Mouse (Mus musculus) spleen, postnatal 10 days (tissue): ENCODE data around the gene Gpx1.
"Not testable (repeated sequence)": the region's sequence is repeated elsewhere in the genome, so short reads cannot be mapped to it uniquely, and the experiment has no call there.

Experiments used
- DNase-seq, 2 experiments: peaks; one replicate each; pipeline ENCODE4 v3.0.0; 2021 to 2022; ENCODE audit warnings: low spot score in 2 of 2

Gene Gpx1

DNA sequence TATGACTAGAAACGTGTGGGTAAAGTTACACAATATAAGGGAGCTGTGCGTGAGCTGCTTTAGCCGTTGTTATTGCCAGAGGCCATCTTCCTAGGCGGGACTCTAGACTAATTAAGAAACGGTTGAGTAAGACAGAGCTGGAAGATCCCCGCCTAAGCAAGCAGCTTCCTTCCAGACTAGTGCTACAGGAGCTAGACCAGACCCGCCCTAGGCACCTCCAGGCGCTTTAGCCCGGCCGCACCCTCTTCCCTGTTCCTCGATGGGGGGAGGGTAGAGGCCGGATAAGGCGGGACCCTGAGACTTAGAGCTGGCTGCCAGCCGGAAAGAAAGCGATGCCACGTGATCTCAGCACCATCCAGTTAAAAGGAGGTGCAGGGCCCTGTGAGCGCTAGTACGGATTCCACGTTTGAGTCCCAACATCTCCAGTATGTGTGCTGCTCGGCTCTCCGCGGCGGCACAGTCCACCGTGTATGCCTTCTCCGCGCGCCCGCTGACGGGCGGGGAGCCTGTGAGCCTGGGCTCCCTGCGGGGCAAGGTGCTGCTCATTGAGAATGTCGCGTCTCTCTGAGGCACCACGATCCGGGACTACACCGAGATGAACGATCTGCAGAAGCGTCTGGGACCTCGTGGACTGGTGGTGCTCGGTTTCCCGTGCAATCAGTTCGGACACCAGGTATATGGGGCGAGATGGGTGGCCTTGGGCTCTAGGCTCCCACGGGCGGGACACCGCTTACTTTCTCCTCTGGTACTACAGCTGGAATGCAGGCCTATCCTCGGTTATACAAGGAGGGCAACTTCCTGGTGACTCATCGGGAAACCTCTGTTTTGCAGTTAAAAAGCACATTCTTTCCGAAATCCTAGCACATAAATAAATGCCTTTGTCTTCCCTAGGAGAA is at the start of gene Gpx1:
TSS of gene Gpx1 (plus strand) at position 18 of the 896 bp plus-strand sequence.
- peak; percentile 89 to 94 for DNase-seq

DNA sequence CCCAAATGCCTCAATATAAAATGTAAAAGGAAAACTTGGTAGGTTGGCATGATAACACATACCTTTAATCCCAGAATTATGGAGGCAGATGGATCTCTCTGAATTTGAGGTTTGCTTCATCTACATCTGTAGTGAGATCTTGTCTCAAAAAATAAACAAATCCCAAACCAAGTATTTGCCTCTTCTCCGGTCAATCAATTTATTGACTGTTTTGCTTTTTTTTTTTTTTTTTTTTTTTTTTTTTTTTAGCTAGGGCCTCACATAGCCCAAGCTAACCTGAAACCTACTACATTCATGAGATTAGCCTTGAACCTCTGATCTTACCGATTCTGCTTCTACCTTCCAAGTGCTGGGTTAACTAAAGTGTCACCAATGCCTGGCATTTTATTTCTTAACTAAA is 49.4 kb upstream of the Gpx1 start:
- no peak for DNase-seq

DNA sequence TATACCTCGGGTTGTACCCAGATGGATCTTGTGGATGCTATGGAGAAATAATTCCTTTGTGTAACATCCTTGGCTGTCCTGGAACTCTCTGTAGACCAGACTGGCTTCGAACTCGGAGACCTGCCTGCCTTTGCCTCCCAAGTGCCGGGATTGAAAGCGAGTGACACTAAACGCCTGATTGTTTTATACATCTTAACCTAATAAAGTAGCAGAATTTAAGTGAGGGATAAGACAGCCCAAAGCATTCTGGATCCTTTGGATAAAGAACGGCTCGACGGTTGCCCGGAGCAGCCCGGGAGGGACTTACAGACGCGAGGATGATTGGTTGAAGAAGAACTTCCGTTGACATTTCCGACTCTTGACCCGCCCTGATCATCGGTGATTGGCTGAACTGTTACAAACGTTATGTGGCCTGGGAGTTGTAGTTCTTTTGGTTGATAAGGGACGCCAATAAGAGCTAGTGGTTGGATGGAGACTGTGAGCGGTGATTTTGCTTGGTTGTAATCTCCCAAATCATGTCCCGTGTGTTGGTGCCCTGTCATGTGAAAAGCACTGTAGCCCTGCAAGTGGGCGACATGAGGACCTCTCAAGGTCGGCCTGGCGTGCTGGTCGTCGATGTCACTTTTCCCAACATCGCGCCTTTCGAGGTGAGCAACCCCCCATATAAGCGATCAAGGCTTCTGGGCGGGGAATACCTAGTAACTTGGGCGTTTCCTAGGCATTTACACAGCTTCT is 48.5 kb upstream of the Gpx1 start, which contains the start of gene Nicn1:
TSS of gene Nicn1 (plus strand) at position 414 of the 735 bp plus-strand sequence.
- DNase-seq, result peak; percentile 70 to 91

DNA sequence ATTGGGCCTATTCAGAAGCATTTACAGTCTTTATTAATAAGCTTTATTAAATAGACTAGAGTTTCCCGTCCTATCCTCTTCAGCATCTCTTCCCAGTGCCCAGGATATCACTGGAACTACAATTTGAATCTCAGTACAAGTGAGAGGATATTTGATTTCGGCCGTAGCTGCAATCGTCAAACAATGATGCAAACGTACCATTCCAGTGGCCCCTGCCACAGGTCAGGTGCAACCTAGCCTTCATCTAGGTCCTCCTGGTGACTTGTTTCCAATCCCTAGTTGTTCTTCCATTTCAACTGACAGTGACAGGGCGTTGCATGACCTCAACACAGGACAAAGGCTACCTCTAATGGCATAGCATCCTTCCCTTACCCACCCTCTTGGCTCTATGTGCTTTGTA is 47.9 kb upstream of the Gpx1 start:
- DNase-seq, result no peak

DNA sequence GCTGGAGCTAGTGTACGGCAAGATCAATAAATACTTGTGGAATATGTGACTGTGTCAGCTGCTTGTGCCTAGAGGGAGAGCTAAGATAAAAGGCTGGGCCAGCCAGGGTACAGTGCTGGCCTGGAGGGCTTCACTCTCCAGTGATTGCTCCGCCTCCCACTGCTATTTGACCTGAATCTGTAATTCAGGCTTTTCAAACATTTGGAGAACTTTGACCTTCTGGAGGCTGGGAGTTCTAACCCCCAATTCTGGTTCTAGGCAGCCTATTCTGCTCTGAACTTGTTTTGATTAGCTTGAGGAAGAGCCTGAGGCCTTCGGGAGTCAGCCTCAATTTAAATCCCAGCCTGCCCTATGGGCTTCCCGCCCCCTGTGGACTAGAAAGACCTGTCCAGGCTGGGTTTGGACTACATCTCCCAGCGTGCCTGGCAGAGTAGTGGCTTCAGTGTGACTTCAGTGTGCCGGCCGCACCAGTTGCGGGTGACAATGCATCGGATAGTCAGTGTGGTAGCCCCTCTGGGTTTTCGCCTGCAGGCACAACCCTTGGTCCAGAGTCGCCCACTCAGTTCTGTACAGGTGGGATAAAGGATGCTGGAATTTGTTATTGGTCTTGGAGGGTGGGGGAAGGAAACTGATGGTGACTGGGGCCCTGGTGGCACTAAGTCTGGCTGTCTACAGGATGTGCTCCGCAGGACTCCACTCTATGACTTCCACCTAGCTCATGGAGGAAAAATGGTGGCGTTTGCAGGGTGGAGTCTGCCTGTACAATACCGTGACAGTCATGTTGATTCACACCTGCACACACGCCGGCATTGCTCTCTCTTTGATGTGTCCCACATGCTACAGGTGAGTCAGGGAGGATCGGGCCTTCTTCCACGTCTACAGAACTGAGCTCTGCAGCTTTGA is 42.0 kb upstream of the Gpx1 start, which contains the start of gene Amt:
TSS of gene Amt (plus strand) at position 401 of the 903 bp plus-strand sequence.
- DNase-seq, result no peak

DNA sequence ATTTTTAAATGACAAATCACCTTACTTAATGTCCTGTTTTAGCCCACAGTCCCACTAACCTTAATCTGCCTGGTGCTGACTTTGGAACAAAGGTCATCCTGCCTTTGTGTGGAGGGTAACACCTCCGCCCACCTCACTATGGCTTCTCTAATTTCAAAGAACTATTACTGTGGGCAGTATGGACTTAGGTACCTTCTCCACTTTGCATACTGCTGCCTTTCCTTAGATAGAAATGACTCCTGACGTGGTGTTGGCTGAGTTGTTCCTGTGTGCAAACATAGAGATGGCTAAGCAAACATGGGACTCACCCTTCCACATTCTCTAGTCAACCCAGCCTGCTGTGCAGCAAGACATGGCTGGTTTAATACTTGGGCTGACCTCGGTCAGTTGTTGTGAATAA is 36.9 kb upstream of the Gpx1 start:
- no peak for DNase-seq

DNA sequence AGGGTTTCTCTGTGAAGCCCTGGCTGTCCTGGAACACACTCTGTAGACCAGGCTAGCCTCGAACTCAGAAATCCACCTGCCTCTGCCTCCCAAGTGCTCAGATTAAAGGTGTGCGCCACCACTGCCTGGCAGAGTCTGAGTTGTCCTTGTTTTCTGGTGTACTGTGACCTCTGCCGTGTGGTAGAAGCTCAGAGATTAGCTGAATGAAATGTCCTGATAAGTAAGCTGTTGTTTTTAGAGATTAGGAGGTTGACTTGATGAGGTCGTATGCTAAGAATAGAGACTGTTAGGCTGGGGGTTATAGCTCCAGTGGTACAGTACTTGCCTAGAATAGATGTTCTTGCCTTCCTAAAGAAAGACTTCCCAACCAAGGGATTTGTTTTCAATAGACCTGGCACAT is 34.0 kb upstream of the Gpx1 start:
- no peak for DNase-seq

DNA sequence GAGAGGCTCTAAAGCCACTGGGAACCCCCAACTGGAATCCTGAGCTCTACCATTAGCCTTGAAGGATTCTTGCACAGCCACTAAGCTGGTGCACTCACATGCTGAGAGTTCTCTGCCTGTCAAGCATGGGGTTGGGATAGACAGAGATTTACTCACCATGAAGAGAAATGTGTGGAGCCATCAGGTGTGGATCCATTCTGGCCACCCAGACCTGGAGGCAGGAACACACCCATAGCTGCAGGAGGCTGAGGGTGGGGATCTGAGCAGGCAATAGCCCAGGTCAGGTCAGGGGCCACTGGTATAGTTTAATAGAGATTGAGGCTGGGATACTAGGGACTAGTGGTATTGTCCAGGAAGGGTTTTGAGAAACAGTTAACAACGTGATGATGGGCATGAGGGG is 33.5 kb upstream of the Gpx1 start:
- DNase-seq, result peak; percentile 41 to 42

DNA sequence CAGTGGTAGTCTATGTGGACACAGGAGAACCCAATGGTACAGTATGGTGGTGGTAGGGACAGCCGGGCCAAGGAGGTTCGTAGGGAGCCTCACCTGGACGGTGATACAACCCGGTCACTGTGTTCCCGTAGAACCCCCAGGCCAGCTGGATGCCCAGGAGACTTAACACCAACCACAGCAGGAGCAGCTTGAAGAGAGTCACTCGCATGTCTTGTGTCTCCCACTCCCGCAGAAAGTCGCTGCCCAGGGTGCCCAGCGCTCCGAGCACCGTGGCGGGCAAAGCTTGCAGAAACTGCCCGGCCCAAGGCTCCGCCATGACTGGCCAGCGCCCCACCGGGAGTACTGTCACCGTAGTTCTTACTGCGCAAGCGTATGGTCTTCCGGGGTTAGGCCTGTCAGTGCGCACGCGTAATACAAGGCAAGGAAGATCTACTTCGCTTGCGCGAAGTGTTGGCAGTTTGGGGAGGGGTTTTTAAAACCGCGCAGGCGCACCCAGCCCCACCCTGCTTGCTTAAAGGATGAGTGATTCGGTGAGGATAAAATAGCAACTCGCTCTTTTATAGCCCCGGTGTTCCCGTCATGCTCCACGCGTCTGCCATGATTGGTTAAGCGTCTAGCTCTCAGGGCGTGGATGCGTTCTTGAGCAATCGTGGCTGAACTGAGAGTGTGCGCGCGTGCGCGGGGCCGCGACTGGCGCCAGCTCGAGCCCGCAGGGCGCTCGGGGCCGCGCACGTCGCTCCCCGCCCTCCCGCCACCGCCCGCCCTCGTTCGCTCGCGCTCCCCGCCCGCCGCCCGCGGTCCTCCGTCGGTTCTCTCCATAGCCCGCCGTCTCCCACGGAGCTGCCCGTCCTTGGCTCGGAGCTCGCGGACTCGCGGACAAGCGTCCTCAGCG is 32.8 kb upstream of the Gpx1 start, which contains the start of the genes Rhoa and Tcta:
TSS of gene Rhoa (plus strand) at position 501 of the 892 bp plus-strand sequence.
TSS of gene Tcta (minus strand) at position 532 of the 892 bp plus-strand sequence.
- peak; percentile 96 to 97 for DNase-seq

DNA sequence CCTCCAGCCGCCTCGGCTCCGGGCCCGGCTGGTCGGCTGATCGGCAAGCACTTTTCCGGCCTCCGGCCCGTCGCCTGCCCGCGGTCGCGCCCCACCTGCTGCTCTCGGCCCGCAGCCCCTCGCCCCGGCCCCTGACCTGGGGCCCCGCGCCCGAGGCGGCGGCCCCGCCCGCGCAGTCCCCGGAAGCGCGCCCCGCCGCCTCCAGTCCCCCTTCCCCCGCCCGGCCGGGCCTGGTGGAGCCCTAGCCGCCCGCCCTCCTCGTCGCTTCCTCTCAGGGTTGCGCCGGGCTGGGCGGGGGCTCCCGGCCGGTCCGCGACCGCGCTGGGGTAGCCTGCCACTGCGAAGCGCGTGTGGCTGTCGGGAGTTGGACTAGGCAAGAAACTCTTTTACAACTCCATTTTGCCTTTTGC is 32.1 kb upstream of the Gpx1 start:
- DNase-seq, result peak; percentile 89 to 91

DNA sequence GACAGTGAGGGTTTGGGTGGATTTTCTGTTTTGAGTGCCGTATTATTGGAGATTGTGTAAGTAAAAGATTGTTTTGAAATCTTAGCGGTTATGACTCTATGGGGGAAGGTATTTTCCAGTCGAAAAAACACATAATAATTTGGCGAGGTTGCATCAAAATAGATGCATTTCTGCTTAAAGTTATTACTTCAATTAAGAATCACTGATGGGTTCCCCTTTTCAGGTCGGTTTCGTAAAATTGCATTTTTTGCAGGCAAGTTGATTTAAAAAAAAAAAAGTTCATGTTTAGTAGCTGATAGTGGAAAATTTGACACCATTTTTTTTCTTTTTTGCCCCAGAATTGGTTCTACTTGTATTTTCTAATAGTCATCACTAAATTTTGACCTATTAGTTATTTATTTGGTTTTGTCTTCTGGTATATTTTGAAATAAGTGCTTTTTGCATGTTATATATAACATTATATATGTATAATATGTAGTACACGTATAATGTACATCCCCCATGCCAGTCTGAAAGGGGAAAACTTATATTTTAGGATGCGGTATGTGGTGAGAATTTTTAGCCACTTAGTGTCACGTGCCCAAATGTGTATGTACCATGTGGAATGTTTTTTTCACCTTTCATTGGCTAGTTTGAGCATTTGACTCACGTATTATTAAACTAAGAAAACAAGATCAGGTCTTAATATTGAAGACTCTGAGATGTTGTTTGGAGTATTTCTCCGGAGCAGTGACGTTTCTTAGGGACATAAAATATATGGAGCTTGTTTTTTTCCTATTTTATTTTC is 31.5 kb upstream of the Gpx1 start:
- no peak for DNase-seq

DNA sequence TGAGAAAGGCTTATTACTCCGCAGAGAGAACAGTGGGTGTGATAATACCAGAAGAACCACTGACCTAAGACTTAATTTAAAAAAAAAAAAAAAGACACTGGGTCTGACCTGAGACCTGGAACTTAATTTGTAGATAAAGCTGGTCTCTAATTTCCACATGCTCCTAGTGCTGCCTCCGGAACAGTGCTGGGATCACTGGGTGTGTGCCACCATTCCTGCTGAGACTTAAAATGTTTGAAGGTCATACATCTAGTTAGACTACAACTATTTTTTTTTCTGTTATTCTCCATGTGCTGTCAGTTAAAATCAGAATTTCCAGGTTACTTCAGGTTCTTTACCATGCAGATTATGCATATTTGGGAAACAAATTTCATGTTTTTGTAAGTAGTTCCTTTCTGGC is 30.6 kb upstream of the Gpx1 start:
- no peak for DNase-seq

DNA sequence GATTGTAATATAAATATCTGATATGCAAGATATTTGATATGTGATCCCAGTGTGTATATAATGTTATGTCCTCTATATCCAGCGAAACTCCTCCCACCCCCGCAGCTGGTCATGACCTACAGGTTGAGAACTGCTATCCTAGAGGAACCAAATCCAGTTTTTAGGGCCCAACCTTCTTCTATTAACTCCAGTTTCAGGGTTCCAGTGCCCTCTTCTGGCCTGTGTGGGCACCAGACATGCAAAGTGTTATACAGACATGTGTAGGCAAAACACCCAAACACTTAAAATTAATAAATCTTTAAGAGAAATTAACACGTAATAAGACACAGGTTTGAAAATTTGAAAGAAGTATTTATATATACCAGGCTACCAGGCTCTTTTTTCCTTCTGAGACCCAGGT is 21.1 kb upstream of the Gpx1 start:
- peak in 1 of 2 experiments; percentile 45 for DNase-seq

DNA sequence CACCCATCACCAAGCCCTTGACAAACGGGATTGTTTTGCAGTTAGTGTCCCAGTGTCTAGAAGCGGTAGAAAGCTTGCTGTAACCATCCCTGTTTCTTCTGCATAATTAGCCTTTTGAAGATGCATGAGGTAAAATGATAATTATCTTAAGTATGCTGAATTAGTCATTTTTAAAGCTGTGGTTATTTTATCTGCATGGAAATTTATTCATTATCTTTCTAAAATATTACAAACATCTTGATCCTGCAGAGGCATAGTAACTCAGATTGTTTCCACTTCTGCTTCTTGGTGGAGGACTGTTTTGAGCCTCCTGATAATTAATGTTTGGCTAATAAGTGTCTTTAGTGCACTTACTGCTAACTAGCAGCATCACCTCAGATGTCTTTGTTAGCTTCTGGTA is 20.2 kb upstream of the Gpx1 start:
- DNase-seq, result no peak

DNA sequence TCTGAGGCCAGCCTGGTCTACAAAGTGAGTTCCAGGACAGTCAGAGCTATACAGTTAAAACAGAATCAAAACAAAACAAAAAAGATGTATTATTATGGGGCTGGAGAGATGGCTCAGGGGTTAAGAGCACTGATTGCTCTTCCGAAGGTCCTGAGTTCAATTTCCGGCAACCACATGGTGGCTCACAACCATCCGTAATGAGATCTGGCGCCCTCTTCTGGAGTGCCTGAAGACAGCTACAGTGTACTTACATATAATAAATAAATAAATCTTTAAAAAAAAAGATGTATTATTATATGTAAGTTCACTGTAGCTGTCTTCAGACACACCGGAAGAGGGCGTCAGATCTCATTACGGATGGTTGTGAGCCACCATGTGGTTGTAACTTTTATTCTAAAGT is 16.6 kb upstream of the Gpx1 start:
- DNase-seq, result not testable (repeated sequence)

DNA sequence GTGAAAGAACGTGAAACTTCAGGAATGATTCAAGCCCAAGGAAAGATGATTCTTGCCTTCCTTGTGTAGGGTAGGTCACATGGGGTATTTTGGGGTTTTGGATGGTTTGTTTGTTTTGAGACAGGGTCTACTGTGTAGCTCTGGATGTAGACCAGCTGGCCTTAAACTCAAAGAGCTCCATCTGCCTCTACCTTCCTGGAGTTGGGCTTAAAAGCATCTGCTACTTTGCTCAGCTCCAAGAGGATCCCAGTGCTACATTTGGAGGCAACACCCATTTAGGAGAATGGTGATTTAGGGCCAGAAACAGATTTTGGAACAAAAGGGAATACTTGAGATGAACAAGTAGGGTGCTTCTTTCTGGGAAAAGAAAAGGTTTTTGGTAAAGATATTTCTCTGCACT is 13.9 kb upstream of the Gpx1 start:
- no peak for DNase-seq

DNA sequence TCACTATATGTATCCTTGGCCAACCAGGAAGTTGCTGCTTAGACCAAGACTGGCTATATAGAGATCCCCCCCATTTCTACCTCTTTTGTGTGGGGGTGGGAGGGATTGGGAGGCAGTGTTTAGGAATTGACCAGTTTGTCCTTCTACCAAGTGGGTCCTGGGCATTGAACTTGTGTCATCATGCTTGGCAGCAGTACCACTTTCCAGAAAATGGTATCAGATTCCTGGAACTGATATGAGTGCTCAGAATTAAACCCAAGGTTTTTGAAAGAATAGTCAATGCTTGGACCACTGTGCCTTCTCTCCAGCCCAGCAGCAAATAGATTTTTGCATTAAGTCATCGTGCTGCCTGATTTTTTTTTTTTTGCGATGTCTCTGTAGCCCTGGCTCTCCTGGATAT is 12.9 kb upstream of the Gpx1 start:
- no peak for DNase-seq

DNA sequence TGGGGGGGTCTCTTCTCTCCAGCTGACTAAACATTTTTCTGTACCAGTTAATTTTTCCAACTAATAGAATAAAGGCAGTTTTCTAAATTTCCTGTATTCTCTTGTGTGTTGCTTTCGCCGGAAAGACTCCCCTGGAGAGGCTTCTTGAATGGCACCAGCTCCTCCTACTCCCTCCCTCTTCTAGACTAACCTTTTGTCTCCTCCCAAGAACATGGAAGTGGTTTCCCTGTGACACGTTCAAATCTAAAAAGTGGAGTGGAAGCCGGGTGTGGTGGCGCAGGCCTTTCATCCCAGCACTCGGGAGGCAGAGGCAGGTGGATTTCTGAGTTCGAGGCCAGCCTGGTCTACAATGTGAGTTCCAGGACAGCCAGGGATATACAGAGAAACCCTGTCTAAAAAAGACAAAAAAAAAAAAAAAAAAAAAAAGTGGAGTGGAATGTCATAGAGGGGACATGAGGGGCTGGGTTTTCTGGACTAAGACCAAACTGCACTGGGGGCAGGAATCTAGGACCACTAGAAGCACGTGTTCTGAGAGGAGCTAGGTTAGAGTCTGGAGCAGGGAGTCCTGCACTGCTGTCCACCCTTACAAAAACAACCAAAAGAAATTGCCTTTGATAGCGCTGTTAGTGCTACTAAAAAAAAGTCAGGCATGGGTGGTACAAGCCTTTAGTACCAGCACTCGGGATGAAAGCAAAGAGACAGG is 704 bp upstream of the Gpx1 start:
- DNase-seq, result peak in 1 of 2 experiments; percentile 48

DNA sequence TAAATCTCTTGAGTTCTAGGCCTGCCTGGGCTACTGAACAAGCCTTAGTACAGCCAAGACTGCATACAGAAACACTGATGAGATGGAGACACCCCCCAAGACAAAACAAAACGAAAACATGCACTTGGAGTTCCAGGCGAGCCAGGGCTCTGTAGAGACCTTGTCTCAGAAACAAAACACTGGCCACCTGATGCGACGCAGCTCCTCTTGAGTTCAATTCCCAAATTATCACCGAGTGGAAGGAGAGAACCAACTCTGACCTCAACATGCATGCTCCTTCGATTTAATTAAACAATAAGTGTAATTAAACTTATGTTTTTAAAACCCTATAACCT is 185 bp upstream of the Gpx1 start:
- peak; percentile 45 to 47 for DNase-seq
